Mouse (Mus musculus) bone marrow, adult 2 months (tissue): ENCODE measurements around the gene Ifrd2.

Experiments
- CTCF ChIP-seq: fragments of 200-500 bp; IDR thresholded peaks from 2 replicates; pipeline ENCODE4 v1.5.1; 2011; ENCODE audit warnings: low read length, control low read depth; ENCODE audit not compliant: control insufficient read depth, insufficient read depth
- POLR2A ChIP-seq: fragments of 200-500 bp; IDR thresholded peaks from 2 replicates; pipeline ENCODE4 v1.6.1; 2011; ENCODE audit warnings: low read depth, mild to moderate bottlenecking, control low read depth, low read length, borderline replicate concordance; ENCODE audit not compliant: control insufficient read depth

DNA sequence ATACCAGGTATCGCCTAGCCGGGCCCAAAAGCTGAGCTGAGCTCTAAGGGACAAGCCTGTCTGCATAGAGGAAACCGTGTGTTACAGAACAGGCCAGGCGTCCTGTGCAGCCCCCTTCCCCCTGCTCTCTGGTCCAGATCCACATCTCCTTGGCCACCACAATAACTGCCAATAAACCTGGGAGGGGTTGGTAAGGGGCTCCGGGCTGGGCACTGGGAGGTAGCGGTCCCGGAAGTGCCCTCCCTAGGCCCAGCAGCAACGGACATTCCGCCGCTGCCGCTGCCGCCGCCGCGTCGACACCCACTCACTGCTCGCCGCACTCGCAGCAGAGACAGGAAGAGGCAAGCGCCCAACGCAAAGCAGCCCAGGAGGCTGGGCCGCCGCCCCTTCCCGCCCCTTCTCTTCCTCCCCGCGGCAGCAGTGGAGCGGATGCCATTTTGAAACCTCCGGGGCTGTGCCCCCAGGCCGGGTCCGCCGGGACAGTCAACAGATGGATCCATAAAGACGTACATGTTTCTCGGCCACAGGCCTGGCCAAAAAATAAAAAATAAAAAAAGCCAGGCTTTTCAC lies 45.7 kb downstream of the Ifrd2 start:
- TF ChIP-seq CTCF (no peak), POLR2A (peak; percentile 96)
